Mouse (Mus musculus) ES-E14 (cell line): ENCODE measurements around the gene 4933430I17Rik. TPM values are rescaled to one million over a fixed set of nuclear protein-coding genes. Genes with fewer than 3 reads are reported as not detected.

Experiments
- DNase-seq: peaks from one replicate; pipeline ENCODE4 v3.0.0-alpha.2; 2013; ENCODE audit warnings: low read depth, low spot score
- H3K27ac ChIP-seq: 2 replicates; pipeline ENCODE4 v1.5.1; 2012; ENCODE audit warnings: low read depth, mild to moderate bottlenecking, low read length, moderate library complexity, mixed read lengths; ENCODE audit not compliant: poor library complexity, insufficient read depth, severe bottlenecking
- H3K36me3 ChIP-seq: 2 replicates; pipeline ENCODE4 v1.6.1; 2012; ENCODE audit warnings: mild to moderate bottlenecking, low read length, moderate library complexity, mixed read lengths; ENCODE audit not compliant: control insufficient read depth, poor library complexity, insufficient read depth, severe bottlenecking
- H3K4me1 ChIP-seq, 2 experiments: fragments of 150-350 bp in 1 of 2; sonication (generic) in 1 of 2; 2 replicates each; pipeline ENCODE4 v1.6.1; 2012; ENCODE audit warnings: low read length in 2 of 2, mild to moderate bottlenecking in 1 of 2, mixed read lengths in 1 of 2; ENCODE audit not compliant: control insufficient read depth in 2 of 2, insufficient read depth in 2 of 2, poor library complexity in 1 of 2
- H3K4me3 ChIP-seq, 2 experiments: fragments of 150-350 bp in 1 of 2; sonication (generic) in 1 of 2; 2 replicates each; pipeline ENCODE4 v1.5.1; 2012; ENCODE audit warnings: low read length in 2 of 2, low read depth in 1 of 2, mild to moderate bottlenecking in 1 of 2, mixed read lengths in 1 of 2; ENCODE audit not compliant: insufficient read depth in 1 of 2, poor library complexity in 1 of 2, severe bottlenecking in 1 of 2
- H3K9ac ChIP-seq: 2 replicates; pipeline ENCODE4 v1.6.1; 2012; ENCODE audit warnings: low read depth, mild to moderate bottlenecking, low read length, mixed read lengths; ENCODE audit not compliant: poor library complexity, insufficient read depth, severe bottlenecking
- H3K9me3 ChIP-seq: fragments of 150-350 bp; sonication (generic); 2 replicates; pipeline ENCODE4 v1.6.1; 2012; ENCODE audit warnings: low read depth, mild to moderate bottlenecking, low read length; ENCODE audit not compliant: control insufficient read depth, insufficient read depth
- CHD2 ChIP-seq: IDR thresholded peaks from 2 replicates; pipeline ENCODE4 v1.6.1; 2014; ENCODE audit warnings: mild to moderate bottlenecking, low read depth, low read length, inconsistent platforms
- HCFC1 ChIP-seq: IDR thresholded peaks from 2 replicates; pipeline ENCODE4 v1.6.1; 2012; ENCODE audit warnings: low read length, inconsistent platforms, borderline replicate concordance; ENCODE audit not compliant: insufficient read depth
- MAFK ChIP-seq: IDR thresholded peaks from 2 replicates; pipeline ENCODE4 v1.6.1; 2014; ENCODE audit warnings: mild to moderate bottlenecking, low read depth, low read length, inconsistent platforms; ENCODE audit not compliant: insufficient read depth
- ZC3H11A ChIP-seq: IDR thresholded peaks from 2 replicates; pipeline ENCODE4 v1.6.1; 2012; ENCODE audit warnings: low read depth, mild to moderate bottlenecking, inconsistent platforms, low read length, borderline replicate concordance
- ZNF384 ChIP-seq: IDR thresholded peaks from 2 replicates; pipeline ENCODE4 v1.6.1; 2012; ENCODE audit warnings: low read depth, low read length, inconsistent platforms
- in situ Hi-C, 2 experiments: fragments of 600-800 bp; cut with MboI; formaldehyde crosslinking; loops; one replicate each; pipeline ENCODE4 v1.15.1; 2025; ENCODE audit warnings: low sequenced_read_pairs in 2 of 2, inconsistent platforms in 1 of 2; ENCODE audit not compliant: unreplicated experiment in 2 of 2
- total RNA-seq: library from RNA; depleted of rRNA; stranded (reverse); fragments of 300-350 nt; gene quantifications from 2 replicates; pipeline ENCODE4 v1.2.3, GENCODE M21; 2012

4933430I17Rik gene
- total RNA-seq, 1 experiment, result 0.27 TPM

DNA sequence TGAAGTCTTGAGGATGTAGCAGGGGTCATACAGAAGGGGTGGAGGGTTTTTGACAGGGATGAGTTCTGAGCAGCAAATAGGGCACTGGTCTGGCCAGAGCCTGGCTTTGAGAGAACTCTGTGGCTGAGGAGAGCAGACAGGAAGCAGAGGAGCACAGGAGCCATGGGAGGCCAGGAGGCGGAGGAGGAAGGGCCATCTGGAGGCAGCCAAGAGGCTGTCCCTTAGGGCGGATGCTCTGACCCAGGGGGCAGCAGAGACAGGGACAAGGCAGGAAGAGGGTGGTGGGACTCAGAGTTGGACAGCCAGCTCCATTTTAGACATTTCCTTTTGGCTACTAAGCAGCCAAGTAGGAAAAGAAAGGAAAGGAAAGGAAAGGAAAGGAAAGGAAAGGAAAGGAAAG is 9.1 kb upstream of the 4933430I17Rik start:
- Histone ChIP-seq H3K27ac (no peak overlapping the region), H3K9ac (no peak overlapping the region), H3K4me1 (peaks cover 0 to 3% of the 10 kb centered on the region in 2 experiments; a peak in 1 of 4 replicates)

GRCm38 (mm10) chr4:62516579-62516978 is 8.6 kb upstream of the 4933430I17Rik start:
- Histone ChIP-seq H3K9ac (no peak overlapping the region), H3K36me3 (peaks cover 15% of the 10 kb centered on the region; the same call in 1 of the 2 replicates), H3K4me3 (no peak overlapping the region), H3K9me3 (no peaks in the 10 kb centered on the region), H3K4me1 (peaks cover 0 to 3% of the 10 kb centered on the region in 2 experiments; a peak in 1 of 4 replicates), H3K27ac (no peak overlapping the region)
- in situ Hi-C loops, result no loop called here
- TF ChIP-seq HCFC1, result no peak
- no peak for TF ChIP-seq ZNF384
- no peak for TF ChIP-seq CHD2
- TF ChIP-seq MAFK, result no peak
- TF ChIP-seq ZC3H11A, result no peak
- DNase-seq, result no peak

More for the DNA sequence above, 9.1 kb upstream of the 4933430I17Rik start:
- Histone ChIP-seq H3K9me3 (no peaks in the 10 kb centered on the region), H3K4me3 (no peak overlapping the region), H3K36me3 (peaks cover 18% of the 10 kb centered on the region; the same call in 1 of the 2 replicates)
- in situ Hi-C loops, result no loop called here
- no peak for DNase-seq
- TF ChIP-seq HCFC1, result no peak
- TF ChIP-seq ZNF384, result no peak
- no peak for TF ChIP-seq MAFK
- no peak for TF ChIP-seq CHD2
- no peak for TF ChIP-seq ZC3H11A

DNA sequence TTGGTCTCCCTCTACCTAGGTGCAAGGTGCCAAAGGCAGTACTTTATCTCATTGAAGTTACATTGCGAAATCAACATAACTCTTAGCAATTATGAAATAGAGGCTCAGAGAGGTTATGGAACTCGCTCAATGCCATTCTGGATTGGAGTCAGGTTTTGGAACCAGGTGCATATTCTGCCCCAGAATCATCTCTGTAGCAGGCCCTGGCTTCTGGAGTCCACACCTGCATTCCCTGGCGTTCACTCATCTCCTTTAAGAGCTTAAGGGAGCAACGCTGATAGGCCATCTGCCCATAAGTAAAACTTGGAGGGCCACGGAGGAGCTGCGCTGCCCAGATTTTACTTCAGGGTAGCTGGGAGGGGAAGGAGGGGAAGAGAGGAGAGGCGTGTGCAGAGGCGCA is 8.1 kb upstream of the 4933430I17Rik start:
- no peak for TF ChIP-seq CHD2
- no peak for TF ChIP-seq MAFK
- no peak for TF ChIP-seq ZC3H11A
- TF ChIP-seq ZNF384, result no peak
- no peak for TF ChIP-seq HCFC1
- peaks cover 0 to 3% of the 10 kb centered on the region in 2 experiments; a peak in 1 of 4 replicates for H3K4me1 ChIP-seq

DNA sequence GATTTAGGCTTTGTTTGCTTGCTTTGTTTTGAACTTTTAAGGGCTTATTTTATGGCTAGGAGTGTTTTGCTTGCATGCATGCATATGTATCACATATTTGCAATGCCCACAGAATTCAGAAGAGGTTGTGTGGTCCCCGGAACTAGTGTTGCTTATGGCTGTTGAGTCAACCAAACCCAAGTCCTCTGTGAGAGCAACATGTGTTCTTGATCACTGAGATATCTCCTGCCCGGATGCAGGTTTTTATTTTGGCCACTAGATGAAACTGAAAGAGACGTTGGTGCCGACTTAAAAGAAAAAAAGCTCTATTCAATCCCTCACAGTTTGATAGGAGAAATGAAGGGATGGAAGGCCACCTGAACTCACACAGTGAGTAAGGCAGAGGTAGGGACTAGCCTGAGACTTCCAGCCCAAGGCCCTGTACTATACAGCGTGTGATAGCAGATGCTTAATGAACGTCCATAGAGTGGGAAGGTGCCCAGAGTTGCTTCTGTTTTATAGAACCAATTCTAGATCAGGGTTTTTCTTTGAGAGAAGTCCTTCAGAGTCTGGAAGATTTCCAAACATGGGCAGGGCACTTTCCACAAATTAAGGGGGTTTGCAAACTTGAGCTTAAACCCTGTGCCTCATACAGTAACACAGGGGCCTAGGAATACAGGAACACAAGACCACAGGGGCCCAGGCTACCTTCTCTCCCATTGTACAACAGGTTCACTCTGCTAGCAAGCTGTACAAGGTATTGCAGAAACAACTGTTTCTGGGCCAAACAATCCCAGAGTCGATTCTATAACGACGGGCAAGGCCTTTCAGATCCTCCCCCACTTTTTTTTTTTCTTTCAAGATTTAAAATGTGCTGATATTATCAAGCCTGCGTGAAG is 7.4 kb upstream of the 4933430I17Rik start:
- TF ChIP-seq ZC3H11A (no peak), ZNF384 (no peak), MAFK (no peak), CHD2 (no peak), HCFC1 (no peak)
- Histone ChIP-seq H3K9me3 (no peaks in the 10 kb centered on the region), H3K27ac (no peak overlapping the region), H3K4me3 (no peak overlapping the region), H3K36me3 (peaks cover 4% of the 10 kb centered on the region; the same call in 1 of the 2 replicates), H3K9ac (no peak overlapping the region), H3K4me1 (peaks cover 0 to 3% of the 10 kb centered on the region in 2 experiments; a peak in 1 of 4 replicates)
- in situ Hi-C loops, result no loop called here
- no peak for DNase-seq

More for the DNA sequence above, 8.1 kb upstream of the 4933430I17Rik start:
- Histone ChIP-seq H3K36me3 (peaks cover 10% of the 10 kb centered on the region; the same call in 1 of the 2 replicates), H3K9ac (no peak overlapping the region), H3K27ac (no peak overlapping the region), H3K4me3 (no peak overlapping the region), H3K9me3 (no peaks in the 10 kb centered on the region)
- DNase-seq, result no peak
- in situ Hi-C loops, result no loop called here
